Mouse (Mus musculus): ENCODE results near the gene Pacs1. TPM values are rescaled to one million over a fixed set of nuclear protein-coding genes. Genes with fewer than 3 reads are reported as not detected.
"Not testable (repeated sequence)": the region's sequence is repeated elsewhere in the genome, so short reads cannot be mapped to it uniquely, and the experiment has no call there.

The Pacs1 gene
- polyA plus RNA-seq, 1 experiment from 2014 or later: 8.1 TPM

GRCm38 (mm10) chr19:5230110-5230509 lies 42.8 kb downstream of the Pacs1 start:
- Histone ChIP-seq H3K4me3 (ENCODE audit: low read depth, low read length) (no peak overlapping the region), H3K27ac (ENCODE audit: low read length) (no peak overlapping the region), H3K4me1 (ENCODE audit: control insufficient read depth, low read depth, low read length) (no peaks in the 10 kb centered on the region), H3K9ac (ENCODE audit: low read depth, low read length) (no peak overlapping the region), H3K9me3 (replicated peaks; ENCODE audit: control insufficient read depth, low read length) (no peaks in the 10 kb centered on the region), H3K27me3 (ENCODE audit: control insufficient read depth, insufficient read depth, low read depth, low read length) (no peaks in the 10 kb centered on the region), H3K4me2 (ENCODE audit: low read depth, low read length) (no peak overlapping the region), H3K36me3 (ENCODE audit: control insufficient read depth, insufficient read depth) (no peaks in the 10 kb centered on the region)
- WGBS (ENCODE audit: insufficient replicate concordance): 45% methylated on average over 2 of the region's 2 CpGs
- peak; percentile 60 for ATAC-seq (ENCODE audit: low read depth)

DNA sequence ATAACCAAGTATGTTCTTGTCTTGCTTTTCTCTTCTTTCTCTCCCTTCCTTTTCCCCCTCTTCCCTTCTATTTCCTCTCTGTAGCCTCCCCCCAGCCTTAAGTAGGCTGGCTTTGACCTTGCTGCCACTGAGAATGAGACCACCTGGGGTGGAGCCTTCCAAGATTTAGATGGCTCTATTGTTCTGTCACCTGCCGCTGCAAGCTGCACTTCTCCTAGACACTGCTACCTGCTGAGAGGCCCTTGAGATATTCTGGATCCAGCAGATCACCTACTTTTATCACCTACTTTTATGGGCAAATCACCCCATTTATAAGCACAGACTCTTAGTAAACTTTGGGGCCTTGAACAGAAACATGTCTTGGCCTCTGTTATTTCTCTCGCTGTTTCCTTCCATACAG lies 48.3 kb downstream of the Pacs1 start:
- WGBS (ENCODE audit: insufficient replicate concordance): 75% methylated on average over 2 of the region's 2 CpGs
- Histone ChIP-seq H3K4me3 (ENCODE audit: low read depth, low read length) (no peak overlapping the region), H3K9me3 (replicated peaks; ENCODE audit: control insufficient read depth, low read length) (no peaks in the 10 kb centered on the region), H3K9ac (ENCODE audit: low read depth, low read length) (no peak overlapping the region), H3K27me3 (ENCODE audit: control insufficient read depth, insufficient read depth, low read depth, low read length) (no peaks in the 10 kb centered on the region), H3K4me2 (ENCODE audit: low read depth, low read length) (no peak overlapping the region), H3K27ac (ENCODE audit: low read length) (no peak overlapping the region), H3K4me1 (ENCODE audit: control insufficient read depth, low read depth, low read length) (no peaks in the 10 kb centered on the region), H3K36me3 (ENCODE audit: control insufficient read depth, insufficient read depth) (no peaks in the 10 kb centered on the region)
- ATAC-seq (ENCODE audit: low read depth): no peak

DNA sequence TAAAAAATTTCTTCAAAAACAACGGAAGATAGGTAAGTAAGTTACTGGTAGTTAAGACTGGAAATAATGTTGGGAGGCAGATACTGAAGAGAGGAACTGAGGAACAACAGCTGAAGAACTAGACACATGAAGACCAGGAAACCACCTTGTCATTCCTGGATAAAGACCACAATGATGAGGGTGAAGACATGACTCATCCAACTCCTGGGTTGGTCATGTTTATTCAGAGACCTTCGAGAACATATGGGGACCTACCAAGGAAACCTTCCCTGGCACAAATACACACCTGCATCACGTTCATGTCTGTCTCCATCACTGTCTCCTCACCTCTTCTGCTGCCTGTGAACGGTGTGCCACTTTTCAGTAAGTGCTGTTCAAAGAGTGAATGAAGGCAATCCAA lies 48.8 kb downstream of the Pacs1 start:
- H3K4me2 ChIP-seq (ENCODE audit: low read depth, low read length): no peak overlapping the region
- 65% methylated on average over 4 of the region's 4 CpGs for WGBS (ENCODE audit: insufficient replicate concordance)
- H3K4me1 ChIP-seq (ENCODE audit: control insufficient read depth, low read depth, low read length): no peaks in the 10 kb centered on the region
- ATAC-seq (ENCODE audit: low read depth): no peak
- no peak overlapping the region for H3K9ac ChIP-seq (ENCODE audit: low read depth, low read length)
- no peaks in the 10 kb centered on the region for H3K27me3 ChIP-seq (ENCODE audit: control insufficient read depth, insufficient read depth, low read depth, low read length)
- H3K36me3 ChIP-seq (ENCODE audit: control insufficient read depth, insufficient read depth): no peaks in the 10 kb centered on the region
- H3K4me3 ChIP-seq (ENCODE audit: low read depth, low read length): no peak overlapping the region
- no peaks in the 10 kb centered on the region for H3K9me3 ChIP-seq (replicated peaks; ENCODE audit: control insufficient read depth, low read length)
- no peak overlapping the region for H3K27ac ChIP-seq (ENCODE audit: low read length)

DNA sequence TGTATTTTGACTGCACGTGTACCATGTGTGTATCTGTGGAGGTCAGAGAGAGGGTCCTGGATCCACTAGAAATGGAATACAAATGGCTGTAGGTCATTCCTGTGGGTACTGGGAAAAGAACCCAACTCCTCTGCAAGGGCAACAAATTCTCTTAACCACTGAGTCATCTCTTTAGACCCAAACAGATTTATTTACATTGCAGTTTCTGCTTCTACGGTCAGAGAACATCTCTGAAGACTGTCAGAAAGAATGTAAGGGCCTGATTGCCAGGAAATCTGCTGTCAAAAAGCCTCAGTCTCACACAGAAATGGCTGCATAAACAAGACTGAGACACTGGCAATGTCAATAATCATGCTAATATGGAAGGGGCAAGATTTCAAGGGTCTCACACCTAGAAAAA lies 51.0 kb downstream of the Pacs1 start:
- no peaks in the 10 kb centered on the region for H3K4me1 ChIP-seq (ENCODE audit: control insufficient read depth, low read depth, low read length)
- no peak overlapping the region for H3K4me3 ChIP-seq (ENCODE audit: low read depth, low read length)
- WGBS (ENCODE audit: insufficient replicate concordance): 62% methylated on average over 2 of the region's 2 CpGs
- no peaks in the 10 kb centered on the region for H3K9me3 ChIP-seq (replicated peaks; ENCODE audit: control insufficient read depth, low read length)
- no peak overlapping the region for H3K27ac ChIP-seq (ENCODE audit: low read length)
- H3K4me2 ChIP-seq (ENCODE audit: low read depth, low read length): no peak overlapping the region
- H3K27me3 ChIP-seq (ENCODE audit: control insufficient read depth, insufficient read depth, low read depth, low read length): no peaks in the 10 kb centered on the region
- H3K9ac ChIP-seq (ENCODE audit: low read depth, low read length): no peak overlapping the region
- no peak for ATAC-seq (ENCODE audit: low read depth)
- no peaks in the 10 kb centered on the region for H3K36me3 ChIP-seq (ENCODE audit: control insufficient read depth, insufficient read depth)

DNA sequence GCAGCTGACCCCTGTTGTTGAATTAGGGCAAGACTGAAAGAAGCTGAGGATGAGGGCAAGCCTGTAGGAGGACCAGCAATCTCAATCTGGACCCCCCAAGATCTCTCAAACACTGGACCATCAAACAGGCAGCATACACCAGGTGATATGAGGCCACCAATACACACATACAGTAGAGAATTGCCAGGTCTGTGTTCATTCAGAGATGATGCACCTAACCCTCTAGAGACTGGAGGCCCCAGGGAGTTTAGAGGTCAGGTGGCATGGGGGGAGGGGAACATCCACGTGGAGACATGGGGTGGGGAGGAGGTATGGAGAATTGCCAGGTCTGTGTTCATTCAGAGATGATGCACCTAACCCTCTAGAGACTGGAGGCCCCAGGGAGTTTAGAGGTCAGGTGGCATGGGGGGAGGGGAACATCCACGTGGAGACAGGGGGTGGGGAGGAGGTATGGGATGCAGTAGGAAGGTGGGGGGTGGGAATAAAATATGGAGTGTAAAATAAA lies 51.6 kb downstream of the Pacs1 start:
- H3K36me3 ChIP-seq (ENCODE audit: control insufficient read depth, insufficient read depth); ATAC-seq (ENCODE audit: low read depth); H3K4me1 ChIP-seq (ENCODE audit: control insufficient read depth, low read depth, low read length); H3K27me3 ChIP-seq (ENCODE audit: control insufficient read depth, insufficient read depth, low read depth, low read length); H3K4me2 ChIP-seq (ENCODE audit: low read depth, low read length); H3K9ac ChIP-seq (ENCODE audit: low read depth, low read length); H3K9me3 ChIP-seq (replicated peaks; ENCODE audit: control insufficient read depth, low read length); H3K4me3 ChIP-seq (ENCODE audit: low read depth, low read length); H3K27ac ChIP-seq (ENCODE audit: low read length): not testable (repeated sequence)
- WGBS (ENCODE audit: insufficient replicate concordance): 20% methylated on average over 2 of the region's 2 CpGs

DNA sequence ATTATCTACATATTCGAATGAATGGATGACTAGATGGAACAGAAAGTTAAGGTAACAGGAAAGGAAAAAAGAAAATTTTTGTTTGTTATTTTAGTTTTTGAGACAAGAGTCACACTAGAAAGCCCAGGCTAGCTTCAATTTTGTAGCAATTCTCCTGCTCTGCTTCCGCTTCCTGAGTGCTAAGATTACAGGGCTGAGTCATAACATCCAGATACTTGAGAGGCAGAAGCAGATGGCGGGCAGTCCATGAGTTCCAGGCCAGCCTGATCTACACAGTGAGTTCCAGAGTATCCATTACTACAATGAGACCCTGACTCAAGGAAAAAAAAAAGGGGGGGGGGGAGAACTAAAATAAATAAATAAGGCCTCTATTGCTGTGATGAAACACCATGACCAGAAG lies 52.5 kb downstream of the Pacs1 start:
- H3K9ac ChIP-seq (ENCODE audit: low read depth, low read length): no peak overlapping the region
- H3K27me3 ChIP-seq (ENCODE audit: control insufficient read depth, insufficient read depth, low read depth, low read length): no peaks in the 10 kb centered on the region
- WGBS (ENCODE audit: insufficient replicate concordance): 70% methylated on average over 3 of the region's 3 CpGs
- no peaks in the 10 kb centered on the region for H3K4me1 ChIP-seq (ENCODE audit: control insufficient read depth, low read depth, low read length)
- H3K4me2 ChIP-seq (ENCODE audit: low read depth, low read length): no peak overlapping the region
- no peaks in the 10 kb centered on the region for H3K36me3 ChIP-seq (ENCODE audit: control insufficient read depth, insufficient read depth)
- no peaks in the 10 kb centered on the region for H3K9me3 ChIP-seq (replicated peaks; ENCODE audit: control insufficient read depth, low read length)
- H3K4me3 ChIP-seq (ENCODE audit: low read depth, low read length): no peak overlapping the region
- no peak overlapping the region for H3K27ac ChIP-seq (ENCODE audit: low read length)
- ATAC-seq (ENCODE audit: low read depth): no peak

- H3K4me3 ChIP-seq (ENCODE audit: low read depth, low read length): no peak overlapping the region
- WGBS (ENCODE audit: insufficient replicate concordance): 66% methylated on average over 2 of the region's 2 CpGs
- H3K4me1 ChIP-seq (ENCODE audit: control insufficient read depth, low read depth, low read length): no peaks in the 10 kb centered on the region
- no peaks in the 10 kb centered on the region for H3K9me3 ChIP-seq (replicated peaks; ENCODE audit: control insufficient read depth, low read length)
- no peak overlapping the region for H3K4me2 ChIP-seq (ENCODE audit: low read depth, low read length)
- H3K27ac ChIP-seq (ENCODE audit: low read length): no peak overlapping the region
- no peak overlapping the region for H3K9ac ChIP-seq (ENCODE audit: low read depth, low read length)
- H3K36me3 ChIP-seq (ENCODE audit: control insufficient read depth, insufficient read depth): no peaks in the 10 kb centered on the region
- H3K27me3 ChIP-seq (ENCODE audit: control insufficient read depth, insufficient read depth, low read depth, low read length): no peaks in the 10 kb centered on the region
- ATAC-seq (ENCODE audit: low read depth): no peak
Measured at GRCm38 (mm10) chr19:5201691-5202090, 71.2 kb downstream of the Pacs1 start.

GRCm38 (mm10) chr19:5200617-5201016 lies 72.3 kb downstream of the Pacs1 start:
- WGBS (ENCODE audit: insufficient replicate concordance): 72% methylated on average over 4 of the region's 4 CpGs
- H3K36me3 ChIP-seq (ENCODE audit: control insufficient read depth, insufficient read depth); H3K9ac ChIP-seq (ENCODE audit: low read depth, low read length); H3K27ac ChIP-seq (ENCODE audit: low read length); H3K4me2 ChIP-seq (ENCODE audit: low read depth, low read length); H3K4me3 ChIP-seq (ENCODE audit: low read depth, low read length); H3K9me3 ChIP-seq (replicated peaks; ENCODE audit: control insufficient read depth, low read length); H3K4me1 ChIP-seq (ENCODE audit: control insufficient read depth, low read depth, low read length); H3K27me3 ChIP-seq (ENCODE audit: control insufficient read depth, insufficient read depth, low read depth, low read length); ATAC-seq (ENCODE audit: low read depth): not testable (repeated sequence)

- no peaks in the 10 kb centered on the region; the same call in 1 of the 2 replicates for H3K4me1 ChIP-seq (ENCODE audit: control insufficient read depth, low read depth, low read length)
- no peak overlapping the region for H3K4me3 ChIP-seq (ENCODE audit: low read depth, low read length)
- no peak overlapping the region; the same call in 1 of the 2 replicates for H3K27ac ChIP-seq (ENCODE audit: low read length)
- H3K4me2 ChIP-seq (ENCODE audit: low read depth, low read length): no peak overlapping the region
- WGBS (ENCODE audit: insufficient replicate concordance): 42% methylated on average over 3 of the region's 3 CpGs
- ATAC-seq (ENCODE audit: low read depth): no peak
- H3K27me3 ChIP-seq (ENCODE audit: control insufficient read depth, insufficient read depth, low read depth, low read length): no peaks in the 10 kb centered on the region
- H3K9ac ChIP-seq (ENCODE audit: low read depth, low read length): no peak overlapping the region
- H3K9me3 ChIP-seq (replicated peaks; ENCODE audit: control insufficient read depth, low read length): no peaks in the 10 kb centered on the region
- no peaks in the 10 kb centered on the region for H3K36me3 ChIP-seq (ENCODE audit: control insufficient read depth, insufficient read depth)
Measured at GRCm38 (mm10) chr19:5198553-5198952, 74.4 kb downstream of the Pacs1 start.

All from liver, embryonic 16.5 days (tissue).